Mouse (Mus musculus) urinary bladder, postnatal 14 days (tissue): Measurements from ENCODE around the gene Alyref.

Experiments used
- DNase-seq: peaks from one replicate; pipeline ENCODE4 v3.0.0; 2021; ENCODE audit warnings: low spot score

Alyref gene

DNA sequence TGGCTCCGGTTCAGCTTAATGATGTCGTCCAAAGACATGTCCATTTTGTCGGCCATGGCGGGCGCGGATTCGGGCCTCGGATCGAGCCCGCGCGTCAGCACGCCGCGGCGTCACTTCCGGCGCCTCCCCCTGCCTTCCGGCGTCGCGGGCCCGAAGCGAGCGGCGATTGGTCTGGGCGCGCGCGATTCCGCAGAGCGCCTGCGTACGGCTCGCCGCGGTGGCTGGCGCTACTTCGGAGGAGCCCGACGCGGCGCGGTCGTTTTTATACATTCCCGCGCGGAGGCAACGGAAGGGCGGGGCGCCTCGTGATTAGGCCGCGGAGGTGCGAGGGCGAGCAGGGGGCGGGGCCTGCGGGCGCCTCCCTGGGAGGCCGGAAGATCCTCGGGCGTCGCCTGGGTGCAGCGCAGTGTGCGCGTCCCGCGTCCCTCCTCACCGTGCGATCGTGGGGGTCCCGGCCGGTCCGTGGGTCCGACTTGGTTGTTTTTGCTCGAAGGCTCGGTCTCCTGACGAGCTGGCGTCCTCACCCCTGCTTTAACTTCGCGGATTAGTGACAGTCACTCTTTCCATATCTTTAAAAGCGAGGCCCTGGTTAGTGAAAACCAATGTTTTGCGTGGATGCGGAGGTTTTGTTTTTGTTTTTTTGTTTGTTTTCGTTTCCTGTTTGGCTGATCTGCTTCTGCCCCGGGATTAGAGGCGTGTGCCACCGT lies at the start of gene Alyref, which contains the start of gene Anapc11:
Alyref (minus strand) TSS at position 83 of the 707 bp plus-strand sequence.
Anapc11 (plus strand) TSS at position 139 of the 707 bp plus-strand sequence.
- peak; percentile 94 for DNase-seq

DNA sequence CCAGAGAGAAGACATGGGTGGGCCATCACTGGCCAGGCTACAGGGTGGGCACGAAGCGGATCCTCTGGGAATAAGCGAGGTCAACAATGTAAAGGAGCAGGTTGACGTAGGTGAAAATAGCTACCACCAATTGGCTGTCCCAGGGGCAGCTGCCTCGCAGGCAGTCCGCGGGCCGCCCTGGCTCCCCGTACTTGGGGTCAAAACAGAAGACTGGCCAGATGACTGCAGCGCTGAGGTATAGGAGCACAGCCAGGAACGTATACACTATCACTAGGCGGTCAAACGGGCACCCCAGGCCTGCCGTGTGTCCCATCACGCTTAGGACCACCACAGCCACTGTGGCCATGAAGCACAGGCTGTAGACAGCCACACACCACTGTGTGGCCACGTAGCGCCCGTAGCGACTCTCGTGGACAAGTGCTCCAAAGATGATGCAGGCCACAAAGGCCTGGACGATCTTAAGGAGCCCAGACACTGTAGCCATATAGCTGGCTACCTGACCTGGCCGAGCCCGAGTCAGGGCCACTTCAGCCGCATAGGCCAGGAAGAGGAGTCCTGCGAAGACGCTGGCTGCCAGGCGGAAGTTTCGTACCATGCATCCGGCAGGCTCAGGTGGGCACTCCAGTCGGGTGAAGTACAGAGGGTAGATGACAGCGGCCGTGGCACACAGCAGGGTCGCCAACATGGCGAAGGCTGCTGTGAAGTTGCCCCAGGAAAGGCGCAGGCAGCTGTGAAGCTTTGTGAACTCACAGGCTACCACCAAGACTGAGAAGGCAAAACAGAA lies 49.1 kb upstream of the Alyref start:
- DNase-seq: no peak

DNA sequence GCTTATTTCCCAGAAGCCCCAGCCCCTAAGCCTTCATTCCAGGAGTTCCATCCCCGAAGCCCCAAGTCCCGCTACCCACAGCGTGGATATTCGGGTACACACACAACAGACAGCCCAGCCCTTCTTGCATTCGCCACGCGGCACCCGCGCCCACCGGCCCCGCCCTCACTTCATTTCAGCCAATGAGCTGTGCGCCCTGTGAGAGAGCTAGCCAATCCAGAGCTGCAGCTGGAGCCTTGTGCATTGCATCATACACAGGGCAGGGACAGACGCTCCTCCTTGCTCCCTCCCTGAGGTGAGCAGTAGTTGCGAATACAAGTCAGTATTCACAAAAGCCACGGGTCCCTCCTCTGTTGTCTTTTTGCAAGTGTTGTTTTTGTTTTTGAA lies 45.4 kb upstream of the Alyref start, which contains the start of gene Pycr1:
Pycr1 (minus strand) TSS at position 169 of the 387 bp plus-strand sequence.
- DNase-seq: peak; percentile 96

DNA sequence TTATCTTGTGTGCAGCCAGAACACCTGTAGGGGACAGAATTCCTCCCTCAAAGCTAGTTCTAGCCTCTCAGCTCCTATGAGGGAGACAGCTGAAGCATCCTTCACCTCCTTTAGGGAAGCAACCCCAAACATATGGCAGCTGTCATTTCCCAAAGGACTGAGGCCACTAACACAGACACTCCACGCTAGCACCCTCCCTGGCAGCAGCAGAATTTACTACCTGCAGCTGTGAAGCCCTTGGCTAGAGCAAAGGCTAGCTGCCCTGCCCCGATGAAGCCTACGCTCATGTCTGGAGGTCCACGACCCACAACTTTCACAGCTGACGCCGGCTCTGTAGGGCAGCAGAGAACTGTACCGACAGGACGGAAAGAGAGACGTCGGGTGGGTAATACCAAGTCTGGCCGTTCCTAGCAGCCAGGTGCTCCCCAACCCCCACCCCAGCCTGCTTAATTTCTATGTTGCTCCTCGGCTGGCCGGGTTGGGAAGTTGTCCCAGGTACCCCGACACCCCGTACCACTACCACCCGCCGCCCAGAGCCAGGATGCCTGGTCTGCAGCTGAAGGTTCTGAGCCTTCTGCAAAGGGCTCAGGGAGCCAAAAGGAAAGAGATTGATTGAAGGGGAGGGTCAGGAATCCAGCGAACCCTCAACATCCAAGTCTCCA lies 44.9 kb upstream of the Alyref start:
- no peak for DNase-seq

GRCm38 (mm10) chr11:120641869-120642268 lies 43.7 kb upstream of the Alyref start:
- DNase-seq: no peak

GRCm38 (mm10) chr11:120641255-120641654 lies 43.1 kb upstream of the Alyref start:
- DNase-seq: no peak

DNA sequence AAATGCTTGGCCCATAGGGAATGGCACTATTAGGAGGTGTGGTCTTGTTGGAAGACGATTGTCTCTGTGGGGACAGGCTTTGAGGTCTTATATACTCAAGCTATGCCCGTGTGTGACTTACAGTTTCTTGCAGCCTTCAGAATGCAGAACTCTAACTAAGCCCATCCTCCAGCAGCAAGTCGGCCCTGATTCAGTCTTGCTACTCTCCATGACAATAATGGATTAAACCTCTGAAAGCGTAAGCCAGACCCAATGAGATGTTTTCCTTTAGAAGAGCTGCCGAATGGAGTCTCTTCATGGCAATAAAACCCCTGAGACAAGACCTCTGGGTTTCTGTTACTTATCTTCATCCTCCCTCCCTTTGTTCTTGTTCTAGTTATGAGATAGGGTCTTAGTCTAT lies 36.6 kb upstream of the Alyref start:
- DNase-seq: no peak

DNA sequence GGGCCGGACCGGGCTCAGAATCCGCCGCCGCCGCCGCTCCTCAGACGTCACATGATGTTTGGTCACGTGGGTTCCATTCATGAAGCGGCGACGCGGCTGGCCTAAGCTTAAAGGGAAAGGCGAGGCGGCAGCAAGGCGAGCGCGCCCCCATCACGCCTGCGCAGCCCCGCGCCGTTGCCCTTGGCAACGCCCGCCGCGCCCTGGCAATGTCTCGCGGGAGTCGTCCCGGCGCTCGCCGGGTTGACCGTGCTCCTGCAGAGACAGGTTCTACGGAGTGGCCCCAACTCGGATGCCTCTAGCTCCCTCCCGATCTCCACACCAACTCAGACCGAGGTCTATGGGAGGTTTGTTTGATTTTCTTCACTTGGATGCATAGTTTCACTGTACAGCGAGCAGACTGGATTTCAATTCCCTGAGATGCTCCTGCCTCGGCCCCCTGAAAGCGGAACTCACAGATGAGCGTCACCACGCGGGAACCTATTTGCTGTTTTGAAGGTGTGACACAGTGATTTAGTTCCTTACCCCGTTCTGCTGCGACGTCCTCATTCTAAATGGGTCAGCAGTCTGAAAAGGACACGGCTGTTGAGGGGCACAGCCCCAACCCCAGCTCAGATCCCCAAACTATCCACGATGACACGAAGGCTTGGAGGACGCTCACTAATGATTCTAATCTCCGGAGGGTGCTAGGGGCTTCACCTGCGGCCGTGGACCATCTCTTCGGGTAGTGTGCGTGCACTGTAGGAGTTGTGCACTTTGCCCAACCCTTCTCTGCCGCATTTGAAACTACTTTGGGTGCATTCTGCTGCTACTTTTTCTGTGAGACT lies 35.6 kb upstream of the Alyref start, which contains the start of gene Mafg:
Mafg (minus strand) TSS at position 81 of the 824 bp plus-strand sequence.
- peak; percentile 93 for DNase-seq

GRCm38 (mm10) chr11:120632559-120633519 lies 34.7 kb upstream of the Alyref start:
- DNase-seq: peak; percentile 80

GRCm38 (mm10) chr11:120631726-120632448 lies 33.7 kb upstream of the Alyref start:
- no peak for DNase-seq

DNA sequence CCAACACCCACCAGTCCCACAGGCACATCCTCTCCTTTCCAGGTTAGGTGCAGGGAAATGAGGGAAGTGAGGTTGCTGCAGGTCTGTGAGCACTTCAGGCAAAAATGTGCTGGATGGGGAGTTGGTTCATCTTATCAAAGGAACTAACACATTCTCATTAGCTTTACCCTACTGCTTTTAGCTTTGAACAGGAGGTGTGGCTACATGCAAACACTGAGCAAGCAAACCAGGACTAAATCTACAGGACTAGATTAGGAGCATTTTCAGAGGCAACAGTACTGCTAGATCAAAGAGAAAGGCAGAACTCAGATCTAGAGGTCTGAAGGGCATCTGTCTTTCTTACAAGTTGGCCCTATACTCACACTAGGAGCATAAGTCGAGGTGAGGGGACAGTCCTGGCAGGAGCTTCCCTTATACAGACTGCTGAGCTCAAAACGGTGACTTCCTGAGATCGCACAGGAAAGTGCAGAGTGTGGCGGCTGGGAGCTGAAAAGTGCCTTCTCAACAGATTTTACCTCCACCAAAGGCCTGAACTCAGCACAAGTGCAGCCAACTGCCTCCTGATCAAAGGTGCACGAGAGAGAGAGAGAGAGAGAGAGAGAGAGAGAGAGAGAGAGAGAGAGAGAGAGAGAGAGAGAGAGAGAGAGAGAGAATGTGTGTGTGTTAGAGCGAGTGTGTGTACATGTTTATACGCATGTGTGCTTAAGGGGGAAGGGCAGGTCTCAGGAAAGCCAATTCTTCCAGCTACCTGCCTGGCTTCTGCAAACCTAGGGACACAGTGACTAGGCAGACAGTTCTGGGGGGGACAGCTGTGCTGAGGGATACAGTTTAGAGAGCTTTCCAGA lies 32.9 kb upstream of the Alyref start:
- no peak for DNase-seq

DNA sequence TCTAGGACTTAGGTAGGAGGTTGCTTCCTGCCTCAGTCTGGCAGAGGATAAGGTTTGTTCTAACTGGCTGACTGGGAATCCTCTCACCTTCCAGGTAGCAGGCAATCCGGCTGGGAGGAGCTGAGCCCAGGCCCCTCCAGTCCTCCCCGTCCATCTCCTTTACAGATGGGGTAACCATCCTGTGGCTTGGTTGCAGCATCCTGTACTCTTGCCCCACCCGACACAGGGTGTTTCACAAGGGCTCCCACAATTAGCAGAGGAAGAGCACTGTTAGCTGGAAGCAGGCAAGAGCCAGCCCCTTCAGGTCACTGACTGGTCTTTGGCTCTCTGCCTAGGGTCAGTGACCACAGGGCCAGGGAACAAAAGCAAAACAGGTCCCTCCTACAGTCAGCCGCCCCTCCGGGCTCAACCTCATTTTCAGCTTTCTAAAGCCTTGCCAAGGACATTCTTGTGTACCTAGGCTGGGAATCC lies 32.3 kb upstream of the Alyref start:
- DNase-seq: no peak

GRCm38 (mm10) chr11:120629911-120630310 lies 31.7 kb upstream of the Alyref start:
- peak; percentile 66 for DNase-seq

- no peak for DNase-seq
Measured at GRCm38 (mm10) chr11:120629341-120629730, 31.2 kb upstream of the Alyref start.

- DNase-seq: no peak
Measured at GRCm38 (mm10) chr11:120628601-120629340, 30.6 kb upstream of the Alyref start.

- DNase-seq: no peak
Measured at GRCm38 (mm10) chr11:120627468-120628300, 29.5 kb upstream of the Alyref start.
